Mouse (Mus musculus) megakaryocyte, adult 5-6 weeks (primary cell): ENCODE results near the gene Adtrp. TPM values are rescaled to one million over a fixed set of nuclear protein-coding genes. Genes with fewer than 3 reads are reported as not detected.
A peak's percentile ranks its signal among the peaks of the same experiment; 100 is the strongest.

ENCODE experiments used
- ATAC-seq: 2 replicates; pipeline ENCODE4 v1.8.0; 2016; ENCODE audit warnings: mild to moderate bottlenecking, inconsistent platforms; ENCODE audit not compliant: poor library complexity, severe bottlenecking
- total RNA-seq, 2 experiments: library from RNA; stranded (forward) in 1 of 2; stranded (reverse) in 1 of 2; fragments of 153-499, 151-499 nt in 1 of 2; fragments of 221-1000, 200-1000 nt in 1 of 2; gene quantifications; 2 replicates each; pipeline versions ENCODE4 v1.2.3 to v1.2.4; 2015 to 2017

Adtrp gene
- total RNA-seq, 2 experiments from 2014 or later = 1.6 to 7.9 TPM

- no peak for ATAC-seq
Observed at GRCm38 (mm10) chr13:41833614-41834139, 13.8 kb downstream of the Adtrp start.

- ATAC-seq = peak; percentile 88
Observed at GRCm38 (mm10) chr13:41828296-41828754, 19.2 kb downstream of the Adtrp start.

DNA sequence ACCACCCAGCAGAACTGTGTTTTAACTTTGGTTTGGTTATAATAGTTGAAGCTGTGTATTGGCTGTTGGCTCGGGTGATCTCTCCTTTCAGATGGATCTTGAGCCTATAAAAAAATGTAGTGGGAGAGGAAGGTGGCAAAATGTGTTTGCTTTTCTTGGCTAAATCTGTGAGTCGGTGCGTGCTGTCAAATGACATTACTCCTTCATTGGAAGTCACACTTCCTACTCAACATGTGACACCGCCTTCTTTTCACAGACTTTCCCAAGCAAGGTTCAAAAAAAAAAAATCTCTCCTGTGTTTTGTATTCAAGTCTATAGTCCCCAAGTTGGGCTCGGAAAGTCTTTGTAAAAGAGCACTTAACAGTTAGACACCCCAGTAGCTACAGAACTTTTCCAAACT lies 19.9 kb downstream of the Adtrp start:
- no peak for ATAC-seq

DNA sequence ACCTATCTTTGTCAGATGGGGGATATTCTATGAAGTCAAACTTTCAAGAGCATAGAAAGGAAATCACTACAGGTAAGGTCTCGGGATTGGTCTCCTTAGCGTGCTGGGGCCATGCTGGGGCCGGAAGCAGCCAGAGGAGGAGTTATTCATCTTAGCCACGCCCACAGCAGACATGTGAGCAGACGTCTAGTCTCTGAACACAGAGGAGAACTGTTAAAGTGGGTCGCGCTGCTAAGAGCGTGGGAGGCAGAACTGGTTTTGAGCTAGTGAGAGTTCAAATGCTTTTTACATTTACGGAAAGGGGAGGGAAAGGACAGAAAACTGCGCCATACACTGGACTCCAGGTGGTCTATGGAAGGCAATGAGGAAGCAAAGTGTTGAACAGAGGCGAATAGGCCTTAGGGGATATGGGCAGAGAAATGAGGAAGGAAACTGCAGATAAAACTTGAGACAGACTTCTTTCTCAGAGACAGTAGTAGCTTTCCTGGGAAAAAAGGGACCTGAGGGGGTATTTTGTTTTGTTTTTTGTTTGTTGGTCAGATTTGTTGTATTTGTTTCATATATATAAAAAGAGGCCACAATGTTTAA lies 22.0 kb downstream of the Adtrp start:
- ATAC-seq = peak; percentile 70

DNA sequence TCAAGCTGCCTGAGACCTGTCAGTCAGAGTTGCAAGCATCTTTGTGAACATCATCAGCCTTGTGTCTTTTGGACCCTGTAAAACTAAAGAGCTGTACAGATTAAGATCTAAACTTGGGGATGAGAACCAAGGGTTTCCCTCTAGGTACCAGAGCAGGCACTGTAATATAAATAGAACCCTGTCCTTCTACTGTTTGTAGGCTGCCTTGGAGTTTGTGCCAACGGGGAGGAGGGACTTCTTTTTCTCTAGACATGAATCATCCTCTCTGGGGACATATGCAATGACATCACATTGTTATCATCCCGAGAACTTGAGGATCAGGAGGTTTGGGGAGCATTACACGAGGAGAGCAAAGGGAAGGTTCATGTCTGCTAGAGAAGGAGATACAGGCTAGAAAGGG lies 24.4 kb downstream of the Adtrp start:
- ATAC-seq = no peak

DNA sequence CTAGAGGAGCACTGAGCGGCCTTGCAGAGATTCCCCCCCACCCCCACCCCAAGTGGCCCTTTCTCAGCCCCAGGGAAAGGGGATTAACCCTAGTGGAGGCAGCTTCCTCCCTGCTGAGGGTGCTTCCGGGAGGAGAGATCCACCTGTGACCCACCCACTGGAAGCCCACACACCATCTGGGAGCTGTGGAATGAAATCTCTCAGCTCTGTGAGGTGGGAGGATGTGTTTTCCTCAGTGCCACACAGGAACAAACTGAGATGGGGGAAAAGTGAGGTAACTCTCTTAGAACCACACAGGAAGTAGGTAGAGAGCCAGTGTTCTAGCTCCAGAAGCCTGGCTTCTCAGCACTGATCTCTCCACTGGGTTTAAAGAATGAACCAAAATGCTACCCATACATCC lies 24.9 kb downstream of the Adtrp start:
- no peak for ATAC-seq

DNA sequence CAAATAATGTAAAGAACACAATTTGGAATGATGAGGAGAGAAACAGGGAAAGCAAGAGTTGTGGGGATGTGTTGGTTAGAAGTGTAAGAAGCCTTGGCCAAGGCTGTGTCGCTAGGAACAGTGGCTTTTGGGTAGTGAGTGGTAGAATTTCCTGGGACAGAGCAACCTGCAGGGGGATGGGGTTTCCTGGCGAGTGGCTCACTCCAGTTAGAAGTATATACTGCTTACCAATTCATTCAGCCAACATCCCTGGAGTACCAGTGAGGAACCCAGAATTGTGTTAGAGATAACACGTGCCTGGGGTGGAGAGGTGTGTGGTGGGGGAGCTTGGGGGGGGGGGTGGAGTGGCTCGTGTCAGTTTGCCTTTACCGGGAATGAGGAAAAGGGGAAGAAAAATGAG lies 25.4 kb downstream of the Adtrp start:
- ATAC-seq = no peak

DNA sequence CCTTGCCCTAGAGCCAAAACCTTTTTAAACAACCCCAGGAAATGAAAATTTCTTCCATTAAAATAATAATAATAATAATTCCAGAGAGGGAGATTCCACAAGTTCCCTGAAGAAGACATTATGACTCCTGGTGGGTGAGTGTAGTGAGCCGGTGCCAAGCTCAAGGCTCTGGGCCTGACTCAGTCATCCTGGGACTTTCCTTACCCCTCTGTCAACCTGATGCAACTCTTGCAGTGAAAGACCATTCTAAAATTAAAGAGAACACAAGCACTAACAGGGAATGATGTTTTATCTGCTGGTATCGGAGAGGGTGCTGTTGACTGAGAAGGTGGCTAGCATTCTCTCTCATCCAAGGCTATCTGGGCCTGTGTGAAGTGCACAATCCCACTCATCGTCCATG lies 26.5 kb downstream of the Adtrp start:
- no peak for ATAC-seq

DNA sequence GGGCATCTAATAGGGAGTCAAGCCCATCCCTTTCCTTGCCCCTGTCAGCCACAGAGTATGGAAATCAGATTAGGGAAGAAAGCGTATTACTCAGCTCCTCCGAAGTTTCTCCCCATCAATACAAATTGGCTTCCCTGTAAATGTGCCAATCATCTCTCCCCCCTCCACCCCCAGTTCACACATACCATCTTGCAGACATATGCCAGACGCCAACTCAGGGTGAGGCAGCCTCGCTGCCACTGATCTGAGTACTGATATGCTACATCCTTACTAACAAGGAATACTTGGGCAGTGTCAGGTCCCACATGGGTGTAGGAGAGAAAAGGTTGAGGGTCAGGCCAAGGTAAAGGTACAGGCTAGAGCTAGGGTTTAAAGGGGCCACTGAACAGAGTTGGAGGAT lies 27.6 kb downstream of the Adtrp start:
- ATAC-seq = peak; percentile 39; the same call in 1 of the 2 replicates

DNA sequence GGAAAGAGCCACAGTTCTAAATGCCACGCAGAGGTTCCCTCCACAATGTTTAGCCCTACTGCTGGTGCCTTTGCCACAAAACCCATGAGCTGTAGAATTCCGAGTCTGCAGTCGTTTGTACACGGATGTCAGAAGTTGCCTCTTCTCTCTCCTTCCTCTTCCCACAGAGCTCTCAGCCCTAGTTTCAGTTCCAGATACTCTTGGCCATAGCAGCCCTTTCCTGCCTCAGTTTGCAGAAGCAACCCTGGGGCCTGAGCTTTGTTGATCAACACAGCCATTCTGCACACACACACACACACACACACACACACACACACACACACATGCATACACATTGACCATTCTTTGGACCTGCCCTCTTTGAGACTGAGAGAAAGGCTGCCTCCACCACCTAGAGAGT lies 28.0 kb downstream of the Adtrp start:
- peak; percentile 97 for ATAC-seq

DNA sequence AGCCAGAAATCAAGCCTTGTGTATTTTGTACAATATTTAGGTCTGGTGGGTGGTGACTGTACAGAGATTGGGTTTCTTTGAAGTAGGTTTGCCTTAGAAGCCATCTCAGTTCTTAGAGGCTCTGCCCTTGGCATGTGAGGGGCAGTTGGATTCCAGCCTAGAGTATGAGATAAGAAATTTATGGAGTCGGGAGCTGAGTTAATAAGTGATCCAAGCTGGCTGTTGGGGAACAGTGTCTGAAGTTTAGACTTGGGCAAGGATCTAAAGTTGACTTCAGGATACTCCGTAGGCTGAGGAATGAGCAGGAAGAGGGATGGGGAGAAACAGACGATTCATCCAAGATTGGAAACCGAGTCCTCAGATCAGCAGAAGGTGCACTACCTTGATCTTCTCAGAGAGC lies 29.9 kb downstream of the Adtrp start:
- ATAC-seq = no peak

- no peak for ATAC-seq
Observed at GRCm38 (mm10) chr13:41816643-41817042, 30.8 kb downstream of the Adtrp start.

DNA sequence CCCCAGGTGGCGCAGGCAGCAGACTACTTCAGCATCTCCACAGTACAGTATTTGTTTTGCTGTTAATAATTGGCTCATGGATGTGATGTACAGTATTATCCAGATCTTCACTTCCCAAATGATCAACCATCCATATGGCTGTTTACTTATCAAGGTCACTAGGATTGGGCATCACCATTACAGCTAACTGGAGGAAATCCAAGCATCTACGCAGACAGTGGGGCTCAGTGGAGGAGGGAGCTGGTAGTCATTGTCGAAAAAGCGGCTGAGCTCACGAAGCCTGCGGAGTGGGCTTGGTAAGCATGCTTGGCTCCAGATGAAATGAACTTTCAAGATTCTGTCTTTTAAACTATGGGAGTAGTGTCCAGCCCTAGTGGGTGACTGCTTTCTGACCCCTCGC lies 36.7 kb downstream of the Adtrp start:
- ATAC-seq = no peak

DNA sequence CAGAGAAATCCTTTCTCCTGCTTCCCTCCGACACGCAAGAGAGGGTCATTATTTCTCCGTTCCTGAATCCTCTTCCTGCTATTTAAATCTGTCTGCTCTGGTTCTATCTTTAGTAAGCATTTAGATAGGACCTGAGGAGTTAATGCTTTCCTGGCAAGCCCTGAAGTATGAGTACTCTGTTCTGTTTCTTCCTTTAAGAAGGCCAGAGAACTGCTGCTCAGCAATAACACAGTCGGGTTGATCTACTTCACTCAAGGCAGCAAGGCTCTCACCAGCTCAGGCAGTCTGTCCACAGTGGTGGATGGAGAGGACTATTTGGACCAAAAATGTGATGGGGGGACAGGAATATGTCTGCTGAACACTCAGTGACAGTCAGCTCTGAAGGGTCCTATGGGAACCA lies 39.7 kb downstream of the Adtrp start:
- ATAC-seq = no peak

- no peak for ATAC-seq
Observed at GRCm38 (mm10) chr13:41807300-41807699, 40.2 kb downstream of the Adtrp start.

DNA sequence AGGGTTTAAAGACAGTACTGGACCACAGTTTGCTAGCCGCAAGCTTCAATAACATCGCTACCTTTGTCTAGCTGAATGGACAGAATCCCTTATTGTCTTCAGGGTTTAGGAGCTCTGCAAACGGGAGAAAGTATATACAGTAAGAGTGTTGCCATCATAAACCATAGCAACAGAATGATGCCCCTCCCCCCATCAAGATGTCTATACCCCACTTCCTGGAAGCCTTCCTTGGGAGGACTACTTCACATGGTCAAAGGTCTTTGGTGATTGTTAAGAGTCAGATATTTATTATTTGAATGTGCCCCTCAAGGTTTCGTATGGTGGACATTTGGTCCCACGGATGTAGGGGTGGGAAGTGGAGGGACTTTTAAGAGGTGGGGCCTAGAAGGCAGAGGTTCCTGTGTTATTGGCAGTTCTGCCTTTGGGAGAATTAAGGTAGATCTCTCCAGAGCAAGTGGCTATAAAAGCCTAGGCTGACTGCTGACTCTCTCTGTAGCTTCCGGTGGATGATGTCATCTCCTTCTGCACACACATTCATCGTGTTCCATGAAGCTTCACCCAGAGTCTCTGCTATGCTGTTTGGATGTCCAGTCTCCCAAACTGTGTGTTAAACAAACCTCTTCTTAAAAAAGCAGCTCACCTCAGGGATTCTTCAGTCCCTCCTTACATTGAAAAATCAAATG lies 42.2 kb downstream of the Adtrp start:
- no peak for ATAC-seq

DNA sequence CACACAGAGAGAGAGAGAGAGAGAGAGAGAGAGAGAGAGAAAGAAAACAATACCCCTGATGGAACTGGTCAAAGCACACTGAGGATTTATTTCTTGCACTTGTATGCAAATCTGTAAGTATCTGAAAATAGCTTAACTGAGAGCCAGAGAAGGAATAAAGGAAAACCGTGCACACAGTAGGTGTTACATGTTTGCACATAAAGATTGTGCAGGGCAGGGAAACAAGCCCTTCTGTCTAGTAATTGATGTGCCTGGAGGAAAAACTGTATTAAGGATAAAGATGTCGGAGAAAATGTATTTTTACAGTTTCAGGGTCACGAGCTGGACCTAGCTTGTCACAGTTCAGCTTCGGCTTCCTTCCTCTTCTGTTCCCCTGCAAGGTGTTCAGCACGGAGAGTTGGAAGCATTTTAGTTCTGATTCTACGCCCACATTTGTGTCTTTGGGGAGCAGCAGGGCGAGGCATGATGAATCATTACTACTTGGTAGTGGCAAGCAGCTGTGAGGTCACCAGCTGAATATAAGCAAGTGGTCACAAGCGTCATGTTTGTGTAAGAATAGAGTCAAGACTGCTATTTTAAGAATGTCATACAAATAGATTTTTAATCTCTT lies 43.7 kb downstream of the Adtrp start:
- peak; percentile 63 for ATAC-seq

- no peak for ATAC-seq
Observed at GRCm38 (mm10) chr13:41801177-41801636, 46.3 kb downstream of the Adtrp start.

DNA sequence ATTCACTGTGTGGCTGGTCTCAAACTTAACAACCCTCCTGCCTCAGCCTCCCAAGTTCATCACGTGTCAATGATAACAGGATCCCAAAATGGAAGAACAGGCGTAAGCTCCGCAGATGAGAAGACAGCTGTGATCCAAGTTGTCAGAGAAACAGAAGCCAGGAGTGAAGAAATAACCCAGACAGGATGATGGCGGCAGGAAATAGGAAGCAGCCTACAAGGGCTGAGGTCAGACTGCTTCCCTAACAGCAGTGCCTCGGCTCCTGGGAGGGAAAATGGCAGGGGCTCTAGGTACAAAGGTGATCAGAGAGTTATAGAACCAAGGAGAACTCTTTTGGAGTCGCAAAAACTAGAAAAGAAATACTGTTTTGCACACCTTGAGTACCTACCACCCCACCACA lies 54.6 kb downstream of the Adtrp start:
- ATAC-seq = peak; percentile 63

- peak; percentile 71 for ATAC-seq
Observed at GRCm38 (mm10) chr13:41787863-41788536, 59.5 kb downstream of the Adtrp start.

DNA sequence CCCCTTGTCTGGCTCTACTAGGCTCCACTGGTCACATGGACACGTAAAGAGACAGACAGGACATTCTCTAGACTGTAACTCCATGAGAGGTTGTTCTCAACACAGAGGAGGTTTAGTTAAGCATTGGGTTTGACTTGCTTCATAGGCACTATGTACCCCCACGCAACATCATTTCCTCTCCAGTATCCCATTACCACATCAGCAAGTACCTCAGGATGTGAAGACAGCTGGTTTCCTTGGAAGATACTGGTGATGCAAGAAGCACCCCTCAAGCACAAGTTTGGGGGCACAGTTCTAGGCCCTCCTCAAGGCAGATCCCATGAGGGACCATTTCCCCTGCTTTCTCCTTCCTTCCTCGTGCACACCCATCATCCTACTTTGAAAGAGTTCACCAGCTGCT lies 60.8 kb downstream of the Adtrp start:
- 0 out of 2 replicates have a peak, but pooled peaks have one; percentile 23 for ATAC-seq
